Mouse (Mus musculus): ENCODE results near the gene D930048N14Rik. TPM values are rescaled to one million over a fixed set of nuclear protein-coding genes. Genes with fewer than 3 reads are reported as not detected.
"Not testable (repeated sequence)": the region's sequence is repeated elsewhere in the genome, so short reads cannot be mapped to it uniquely, and the experiment has no call there.

D930048N14Rik gene
- polyA plus RNA-seq, 1 experiment from 2014 or later: 0.34 TPM

- 39% methylated on average over 3 of the region's 3 CpGs for WGBS (ENCODE audit: insufficient replicate concordance)
- peak overlapping the region; percentile 30; the same call in 1 of the 2 replicates for H3K4me2 ChIP-seq (ENCODE audit: low read depth, low read length)
- DNase-seq (no peak), ATAC-seq (peak; percentile 6; the same call in 1 of the 2 replicates)
- H3K4me3 ChIP-seq (ENCODE audit: low read depth, low read length): no peak overlapping the region
- no peaks in the 10 kb centered on the region for H3K27me3 ChIP-seq (ENCODE audit: insufficient read depth, low read length)
- peaks cover 22% of the 10 kb centered on the region for H3K4me1 ChIP-seq (ENCODE audit: insufficient read depth)
- TF ChIP-seq EP300 (IDR thresholded peaks at IDR 0.05; ENCODE audit: low read depth): peak; percentile 67
- no peak for TF ChIP-seq CTCF (IDR thresholded peaks at IDR 0.05; ENCODE audit: low read depth)
- peak overlapping the region; percentile 64 for H3K27ac ChIP-seq (ENCODE audit: low read depth)
- 0 out of 2 replicates have a peak overlapping the region, but pooled peaks have one; percentile 0 for H3K9ac ChIP-seq (replicated peaks)
- H3K36me3 ChIP-seq (replicated peaks; ENCODE audit: insufficient read depth, low read length): peaks cover 10% of the 10 kb centered on the region
- no peaks in the 10 kb centered on the region for H3K9me3 ChIP-seq (ENCODE audit: low read length)
Observed at GRCm38 (mm10) chr11:51609266-51609909, 41.4 kb upstream of the D930048N14Rik start.

- H3K4me2 ChIP-seq (ENCODE audit: low read depth, low read length); H3K36me3 ChIP-seq (replicated peaks; ENCODE audit: insufficient read depth, low read length); H3K4me3 ChIP-seq (ENCODE audit: low read depth, low read length); H3K27me3 ChIP-seq (ENCODE audit: insufficient read depth, low read length); H3K9me3 ChIP-seq (ENCODE audit: low read length); DNase-seq; H3K9ac ChIP-seq (replicated peaks); ATAC-seq; H3K27ac ChIP-seq (ENCODE audit: low read depth): not testable (repeated sequence)
- H3K4me1 ChIP-seq (ENCODE audit: insufficient read depth): peaks cover 20% of the 10 kb centered on the region
- WGBS (ENCODE audit: insufficient replicate concordance): 58% methylated on average over 5 of the region's 5 CpGs
Observed at GRCm38 (mm10) chr11:51609940-51610339, 40.8 kb upstream of the D930048N14Rik start.

GRCm38 (mm10) chr11:51614256-51614655 lies 36.5 kb upstream of the D930048N14Rik start:
- no peak for ATAC-seq
- 81% methylated on average over 8 of the region's 8 CpGs for WGBS (ENCODE audit: insufficient replicate concordance)
- no peak for DNase-seq
- H3K27ac ChIP-seq (ENCODE audit: low read depth): no peak overlapping the region
- no peaks in the 10 kb centered on the region for H3K9me3 ChIP-seq (ENCODE audit: low read length)
- H3K4me1 ChIP-seq (ENCODE audit: insufficient read depth): peaks cover 17% of the 10 kb centered on the region
- TF ChIP-seq CTCF (IDR thresholded peaks at IDR 0.05; ENCODE audit: low read depth) (no peak), EP300 (IDR thresholded peaks at IDR 0.05; ENCODE audit: low read depth) (no peak)
- no peak overlapping the region for H3K4me3 ChIP-seq (ENCODE audit: low read depth, low read length)
- no peaks in the 10 kb centered on the region for H3K36me3 ChIP-seq (replicated peaks; ENCODE audit: insufficient read depth, low read length)
- no peak overlapping the region for H3K4me2 ChIP-seq (ENCODE audit: low read depth, low read length)
- no peaks in the 10 kb centered on the region for H3K27me3 ChIP-seq (ENCODE audit: insufficient read depth, low read length)
- no peak overlapping the region for H3K9ac ChIP-seq (replicated peaks)

- peak overlapping the region; percentile 96 for H3K27ac ChIP-seq (ENCODE audit: low read depth)
- TF ChIP-seq EP300 (IDR thresholded peaks at IDR 0.05; ENCODE audit: low read depth): 0 out of 2 replicates have a peak, but pooled peaks have one; percentile 38
- TF ChIP-seq CTCF (IDR thresholded peaks at IDR 0.05; ENCODE audit: low read depth): no peak
- no peaks in the 10 kb centered on the region for H3K9me3 ChIP-seq (ENCODE audit: low read length)
- peak overlapping the region; percentile 56 for H3K4me3 ChIP-seq (ENCODE audit: low read depth, low read length)
- 26% methylated on average over 7 of the region's 7 CpGs for WGBS (ENCODE audit: insufficient replicate concordance)
- H3K4me2 ChIP-seq (ENCODE audit: low read depth, low read length): peak overlapping the region; percentile 88
- no peaks in the 10 kb centered on the region for H3K27me3 ChIP-seq (ENCODE audit: insufficient read depth, low read length)
- H3K36me3 ChIP-seq (replicated peaks; ENCODE audit: insufficient read depth, low read length): no peaks in the 10 kb centered on the region
- ATAC-seq (no peak), DNase-seq (no peak)
- peak overlapping the region; percentile 80 for H3K9ac ChIP-seq (replicated peaks)
- H3K4me1 ChIP-seq (ENCODE audit: insufficient read depth): peaks cover 16% of the 10 kb centered on the region
Observed at GRCm38 (mm10) chr11:51615129-51615528, 35.6 kb upstream of the D930048N14Rik start.

- peak overlapping the region; percentile 80 for H3K9ac ChIP-seq (replicated peaks)
- peaks cover 21% of the 10 kb centered on the region for H3K4me1 ChIP-seq (ENCODE audit: insufficient read depth)
- peak overlapping the region; percentile 96 for H3K27ac ChIP-seq (ENCODE audit: low read depth)
- peak overlapping the region; percentile 56 for H3K4me3 ChIP-seq (ENCODE audit: low read depth, low read length)
- H3K9me3 ChIP-seq (ENCODE audit: low read length): no peaks in the 10 kb centered on the region
- peak; percentile 88 for DNase-seq
- H3K27me3 ChIP-seq (ENCODE audit: insufficient read depth, low read length): no peaks in the 10 kb centered on the region
- no peak for TF ChIP-seq EP300 (IDR thresholded peaks at IDR 0.05; ENCODE audit: low read depth)
- TF ChIP-seq CTCF (IDR thresholded peaks at IDR 0.05; ENCODE audit: low read depth): no peak
- H3K4me2 ChIP-seq (ENCODE audit: low read depth, low read length): peak overlapping the region; percentile 88
- H3K36me3 ChIP-seq (replicated peaks; ENCODE audit: insufficient read depth, low read length): no peaks in the 10 kb centered on the region
- WGBS (ENCODE audit: insufficient replicate concordance): 1% methylated on average over 14 of the region's 14 CpGs
- ATAC-seq: peak; percentile 69
Observed at GRCm38 (mm10) chr11:51615601-51616000, 35.2 kb upstream of the D930048N14Rik start.

- DNase-seq; ATAC-seq; H3K27me3 ChIP-seq (ENCODE audit: insufficient read depth, low read length); H3K36me3 ChIP-seq (replicated peaks; ENCODE audit: insufficient read depth, low read length); H3K9me3 ChIP-seq (ENCODE audit: low read length): not testable (repeated sequence)
- WGBS (ENCODE audit: insufficient replicate concordance): 79% methylated on average over 7 of the region's 7 CpGs
- Histone ChIP-seq H3K9ac (replicated peaks) (0 out of 2 replicates have a peak overlapping the region, but pooled peaks have one; percentile 80), H3K4me3 (ENCODE audit: low read depth, low read length) (peak overlapping the region; percentile 56), H3K27ac (ENCODE audit: low read depth) (peak overlapping the region; percentile 96), H3K4me2 (ENCODE audit: low read depth, low read length) (peak overlapping the region; percentile 88), H3K4me1 (ENCODE audit: insufficient read depth) (peaks cover 24% of the 10 kb centered on the region)
Observed at GRCm38 (mm10) chr11:51616113-51616512, 34.6 kb upstream of the D930048N14Rik start.

Measured in liver, postnatal 0 days (tissue).